Mouse (Mus musculus) small intestine, adult 2 months (tissue): ENCODE measurements around the gene Hmgb1. TPM values are rescaled to one million over a fixed set of nuclear protein-coding genes. Genes with fewer than 3 reads are reported as not detected.
"Not testable (repeated sequence)": the region's sequence is repeated elsewhere in the genome, so short reads cannot be mapped to it uniquely, and the experiment has no call there.

ENCODE experiments used
- H3K27ac ChIP-seq: fragments of 200-500 bp; 2 replicates; pipeline ENCODE4 v1.5.1; 2012; ENCODE audit warnings: low read depth, low read length, control low read depth, inconsistent platforms; ENCODE audit not compliant: insufficient read depth
- H3K27me3 ChIP-seq: fragments of 200-500 bp; 2 replicates; pipeline ENCODE4 v1.6.1; 2012; ENCODE audit warnings: mild to moderate bottlenecking, moderate library complexity, low read length, inconsistent platforms; ENCODE audit not compliant: control insufficient read depth, insufficient read depth
- H3K36me3 ChIP-seq: fragments of 200-500 bp; 2 replicates; pipeline ENCODE4 v1.6.1; 2012; ENCODE audit warnings: mild to moderate bottlenecking, low read length, control low read depth, inconsistent platforms; ENCODE audit not compliant: control insufficient read depth, insufficient read depth
- H3K4me1 ChIP-seq: fragments of 200-500 bp; 2 replicates; pipeline ENCODE4 v1.6.1; 2012; ENCODE audit warnings: low read length, inconsistent platforms, mixed read lengths; ENCODE audit not compliant: control insufficient read depth, insufficient read depth, insufficient read length
- H3K4me3 ChIP-seq: fragments of 200-500 bp; 2 replicates; pipeline ENCODE4 v1.5.1; 2012; ENCODE audit warnings: low read depth, mild to moderate bottlenecking, control low read depth, inconsistent platforms, low read length, moderate library complexity
- CTCF ChIP-seq: fragments of 200-500 bp; IDR thresholded peaks from 2 replicates; pipeline ENCODE4 v1.5.1; 2012; ENCODE audit warnings: low read depth, mild to moderate bottlenecking, control low read depth, inconsistent platforms, low read length, moderate library complexity, mixed read lengths; ENCODE audit not compliant: insufficient replicate concordance, insufficient read length; ENCODE audit errors: extremely low read depth
- POLR2A ChIP-seq: fragments of 200-500 bp; IDR thresholded peaks from 2 replicates; pipeline ENCODE4 v1.6.1; 2012; ENCODE audit warnings: low read depth, mild to moderate bottlenecking, control low read depth, inconsistent platforms, low read length, moderate library complexity
- WGBS: fragments of 180-500 bp; shearing (Covaris S2); methylation state at CpG from one replicate; pipeline ENCODE4 v1.1.7; 2018; 5-methylcytosine and 5-hydroxymethylcytosine counted together
- polyA plus RNA-seq: library from polyadenylated mRNA; depleted of rRNA; stranded (reverse); fragments of >200 nt; gene quantifications from 2 replicates; pipeline ENCODE4 v1.2.3, GENCODE M21; 2012

Gene Hmgb1
- polyA plus RNA-seq, 1 experiment = 5.2 TPM

- Histone ChIP-seq H3K4me3 (no peak overlapping the region), H3K4me1 (no peaks in the 10 kb centered on the region), H3K27me3 (no peaks in the 10 kb centered on the region), H3K36me3 (no peaks in the 10 kb centered on the region), H3K27ac (no peak overlapping the region)
- WGBS = 72% methylated on average over 8 of the region's 8 CpGs
- no peak for TF ChIP-seq CTCF
- TF ChIP-seq POLR2A = no peak
These were observed 36.8 kb downstream of the Hmgb1 start for GRCm38 (mm10) chr5:149147386-149148000.

GRCm38 (mm10) chr5:149146691-149147090 lies 37.6 kb downstream of the Hmgb1 start:
- Histone ChIP-seq H3K36me3 (no peaks in the 10 kb centered on the region), H3K27ac (no peak overlapping the region), H3K4me1 (no peaks in the 10 kb centered on the region), H3K4me3 (no peak overlapping the region), H3K27me3 (no peaks in the 10 kb centered on the region)
- TF ChIP-seq POLR2A = no peak
- no peak for TF ChIP-seq CTCF
- WGBS = 76% methylated on average over 7 of the region's 7 CpGs

- Histone ChIP-seq H3K36me3 (no peaks in the 10 kb centered on the region), H3K27ac (no peak overlapping the region), H3K4me3 (no peak overlapping the region; the same call in 1 of the 2 replicates), H3K27me3 (no peaks in the 10 kb centered on the region), H3K4me1 (no peaks in the 10 kb centered on the region)
- WGBS = 75% methylated on average over 25 of the region's 25 CpGs
- TF ChIP-seq CTCF (no peak), POLR2A (no peak)
These were observed 40.4 kb downstream of the Hmgb1 start for GRCm38 (mm10) chr5:149143766-149144375.

- not testable (repeated sequence) for H3K4me1 ChIP-seq, H3K4me3 ChIP-seq, H3K27ac ChIP-seq, H3K36me3 ChIP-seq, H3K27me3 ChIP-seq
- 77% methylated on average over 1 of the region's 1 CpGs for WGBS
These were observed 43.1 kb downstream of the Hmgb1 start for GRCm38 (mm10) chr5:149141155-149141554.

- H3K27me3 ChIP-seq = no peaks in the 10 kb centered on the region
- TF ChIP-seq CTCF = no peak
- no peak for TF ChIP-seq POLR2A
- WGBS = 67% methylated on average over 9 of the region's 9 CpGs
- H3K4me1 ChIP-seq = no peaks in the 10 kb centered on the region
- H3K27ac ChIP-seq = no peak overlapping the region
- no peaks in the 10 kb centered on the region for H3K36me3 ChIP-seq
- no peak overlapping the region for H3K4me3 ChIP-seq
These were observed 44.0 kb downstream of the Hmgb1 start for GRCm38 (mm10) chr5:149140336-149140735.

GRCm38 (mm10) chr5:149138087-149138486 lies 46.2 kb downstream of the Hmgb1 start:
- not testable (repeated sequence) for H3K27ac ChIP-seq, H3K36me3 ChIP-seq, H3K27me3 ChIP-seq, H3K4me1 ChIP-seq, H3K4me3 ChIP-seq
- WGBS = 94% methylated on average over 6 of the region's 6 CpGs

GRCm38 (mm10) chr5:149137447-149137846 lies 46.8 kb downstream of the Hmgb1 start:
- TF ChIP-seq CTCF (no peak), POLR2A (no peak)
- 22% methylated on average over 3 of the region's 3 CpGs for WGBS
- Histone ChIP-seq H3K36me3 (no peaks in the 10 kb centered on the region), H3K27me3 (no peaks in the 10 kb centered on the region), H3K4me3 (no peak overlapping the region), H3K27ac (no peak overlapping the region), H3K4me1 (no peaks in the 10 kb centered on the region)

GRCm38 (mm10) chr5:149136933-149137365 lies 47.3 kb downstream of the Hmgb1 start:
- H3K27ac ChIP-seq = no peak overlapping the region
- no peaks in the 10 kb centered on the region for H3K4me1 ChIP-seq
- no peaks in the 10 kb centered on the region for H3K27me3 ChIP-seq
- no peak overlapping the region for H3K4me3 ChIP-seq
- H3K36me3 ChIP-seq = no peaks in the 10 kb centered on the region
- TF ChIP-seq CTCF (no peak), POLR2A (no peak)
- 54% methylated on average over 4 of the region's 4 CpGs for WGBS
